Mouse (Mus musculus): ENCODE measurements at regions not wholly inside any gene's neighbourhood (a gene's known extent, or its start where the extent isn't known, plus 50 kb on each side); places are given as distances from the start of the nearest gene placed in this dataset.
A peak's percentile ranks its signal among the peaks of the same experiment; 100 is the strongest.

DNA sequence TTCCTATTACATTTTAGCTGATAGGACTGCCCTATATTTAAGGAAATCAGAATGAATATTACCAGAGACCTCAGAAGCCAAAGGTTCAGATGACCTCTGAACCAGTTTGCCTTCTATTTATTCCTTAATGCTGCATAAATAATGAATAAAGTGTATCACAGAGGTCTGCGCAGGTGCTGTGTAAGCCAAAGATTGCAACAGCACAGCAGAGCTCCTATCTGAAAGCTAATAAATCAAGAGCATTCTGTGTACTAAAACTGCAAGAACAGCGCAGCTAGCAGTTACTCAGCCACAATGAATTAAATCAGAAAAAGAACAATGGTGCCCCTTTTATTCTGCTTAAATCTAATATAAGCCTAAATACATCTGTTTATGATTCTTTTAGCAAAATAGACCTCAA lies 1208.5 kb downstream of the Rapgef2 start:
- no peak for DNase-seq

DNA sequence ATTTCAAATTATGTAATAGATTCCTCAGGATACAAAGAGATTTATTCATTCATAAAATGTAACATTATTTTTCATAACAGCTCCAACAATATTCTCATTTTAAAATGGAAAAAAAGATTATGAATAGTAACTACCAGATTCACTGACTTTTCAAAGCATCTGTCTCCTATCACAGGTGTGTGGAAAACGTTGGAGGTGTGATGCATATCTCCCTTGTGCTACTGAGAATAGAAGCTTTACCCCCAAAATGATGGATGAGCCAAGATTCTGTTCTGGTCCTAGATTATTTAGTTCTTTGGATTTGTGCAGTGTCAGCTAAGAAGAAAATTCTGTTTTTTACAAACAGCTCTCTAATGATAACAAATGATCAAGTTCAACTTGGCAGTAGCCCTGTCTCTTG lies 1209.0 kb downstream of the Rapgef2 start:
- DNase-seq: no peak

DNA sequence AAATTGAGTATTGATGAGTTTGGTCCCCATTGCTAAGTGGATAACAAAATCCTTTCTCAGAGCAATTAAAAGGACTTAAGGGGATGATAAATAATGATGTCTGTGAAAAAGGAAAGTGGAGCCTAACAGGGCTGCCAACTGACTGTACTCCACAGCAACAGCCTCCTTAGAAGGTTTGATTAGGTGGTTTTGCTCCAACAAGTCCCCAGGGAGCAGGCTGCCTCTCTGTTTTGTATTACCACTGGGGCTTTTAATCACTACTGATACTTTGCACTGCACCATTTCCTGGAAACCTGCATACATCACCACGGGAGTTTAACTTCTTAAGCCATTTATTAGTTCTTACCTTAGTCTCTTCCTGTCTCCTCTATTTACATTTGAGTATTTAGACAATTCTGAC lies 1213.3 kb downstream of the Rapgef2 start:
- DNase-seq: no peak

DNA sequence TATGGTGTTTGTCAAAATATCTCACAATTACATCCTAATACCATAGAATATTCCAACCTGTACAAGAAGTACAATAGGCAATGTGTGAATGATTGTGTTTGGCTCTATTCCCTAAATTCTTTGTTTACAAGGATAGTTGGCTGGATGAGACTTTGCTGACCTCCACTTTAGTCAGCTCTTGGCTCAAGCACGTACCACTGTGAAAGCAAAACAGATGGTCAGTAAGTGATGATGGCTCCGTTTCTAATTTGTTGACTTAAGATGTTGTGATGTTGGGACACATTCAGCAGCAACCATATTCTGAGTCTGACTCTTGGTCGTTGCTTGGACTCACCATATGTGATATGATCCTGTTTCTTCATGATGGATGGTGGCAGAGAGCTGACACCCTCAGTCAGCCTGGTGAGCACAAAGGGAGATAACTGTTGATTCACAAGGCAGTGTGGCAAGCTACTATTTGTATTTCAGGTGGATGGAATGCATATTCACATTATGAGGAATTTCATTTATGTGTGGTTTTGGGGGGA lies 1219.1 kb downstream of the Rapgef2 start:
- DNase-seq: no peak

DNA sequence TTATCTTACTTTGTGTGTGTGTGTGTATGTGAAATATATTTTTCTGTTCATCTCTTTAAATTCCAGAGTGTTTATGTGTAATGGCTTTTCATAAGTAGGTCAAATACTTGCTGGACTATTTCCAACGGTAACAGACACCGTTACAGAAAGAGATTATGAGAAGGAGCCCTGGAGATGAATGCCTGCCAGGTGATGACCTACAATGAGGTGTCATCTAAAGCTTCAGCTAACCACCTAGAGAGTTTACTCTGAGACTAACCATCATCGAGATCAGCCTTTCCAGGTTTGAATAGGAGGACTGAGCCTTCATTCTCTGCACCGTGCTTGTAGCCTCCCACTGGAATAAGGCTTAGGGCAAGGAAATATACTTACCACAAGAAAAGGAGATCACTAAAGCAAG lies 1220.0 kb downstream of the Rapgef2 start:
- DNase-seq: no peak

DNA sequence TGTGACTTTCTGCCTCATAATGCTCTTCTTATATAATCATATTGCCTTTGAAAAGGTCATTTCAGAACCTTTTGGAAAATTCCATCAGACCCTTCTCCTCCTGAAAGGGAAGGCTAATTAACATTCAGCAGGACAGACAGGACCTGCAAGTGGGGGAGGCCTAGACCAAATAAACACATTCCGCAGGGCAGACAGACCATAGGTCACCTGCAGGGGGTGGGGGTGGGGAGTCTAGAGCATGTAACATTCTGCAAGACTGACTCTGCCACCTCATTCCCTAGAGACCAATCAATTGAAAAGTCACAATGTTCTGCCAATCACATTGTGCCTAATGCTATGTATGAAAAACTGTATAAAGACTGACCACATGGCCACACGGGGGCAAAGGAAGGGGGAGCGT lies 1223.8 kb downstream of the Rapgef2 start:
- no peak for DNase-seq

DNA sequence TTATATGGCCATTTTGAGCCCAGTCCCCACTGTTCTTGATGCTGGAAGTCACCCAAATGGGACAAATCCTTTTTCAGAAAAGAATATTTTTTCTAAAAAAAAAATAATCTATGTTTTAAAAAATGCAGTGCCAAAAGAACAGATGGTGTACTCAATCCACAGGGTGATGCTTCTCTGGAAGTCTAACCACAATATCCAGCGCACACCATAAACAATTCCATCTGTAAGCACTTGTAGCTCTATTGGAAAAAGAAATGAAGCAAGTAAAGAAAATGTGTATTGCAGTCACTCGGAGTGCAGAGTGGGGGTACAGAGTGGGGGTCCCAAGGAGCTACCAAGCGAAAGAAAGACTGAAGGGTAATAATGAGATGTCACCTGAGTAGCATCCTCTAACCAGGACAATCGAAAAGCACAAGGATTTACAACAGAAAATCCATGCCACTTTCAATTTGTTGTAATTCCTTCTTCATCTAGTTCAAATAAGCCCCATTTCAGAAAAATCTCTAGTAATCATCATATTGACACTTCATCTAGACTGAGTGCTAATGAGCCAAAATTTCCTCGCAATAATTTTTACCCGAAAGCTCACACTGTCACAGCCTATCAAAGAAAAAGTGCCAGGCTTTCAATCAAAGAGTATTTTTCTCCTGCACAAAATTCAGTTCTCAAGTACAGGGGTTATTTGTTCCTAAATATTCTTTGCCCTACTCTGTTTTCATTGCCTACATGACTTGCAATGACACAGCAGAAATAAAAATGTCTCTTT lies 1226.3 kb downstream of the Rapgef2 start:
- peak; percentile 2 to 4 for DNase-seq

All from layer of hippocampus, postnatal 36 days (tissue).